Mouse (Mus musculus) liver, adult (tissue): Measurements from ENCODE around the gene Pigr.

Source experiments
- GATA4 ChIP-seq: IDR thresholded peaks from 2 replicates; pipeline ENCODE4 v1.6.1; 2014; ENCODE audit warnings: mild to moderate bottlenecking, low read length; ENCODE audit not compliant: insufficient replicate concordance

Pigr gene

GRCm38 (mm10) chr1:130819737-130820136, 6.7 kb upstream of the Pigr start:
- TF ChIP-seq GATA4, result no peak

GRCm38 (mm10) chr1:130820316-130821148, 6.0 kb upstream of the Pigr start:
- TF ChIP-seq GATA4, result no peak

GRCm38 (mm10) chr1:130821149-130821471, 5.4 kb upstream of the Pigr start:
- no peak for TF ChIP-seq GATA4

GRCm38 (mm10) chr1:130821911-130822625, 4.4 kb upstream of the Pigr start:
- TF ChIP-seq GATA4, result peak; percentile 83; the same call in 1 of the 2 replicates

- TF ChIP-seq GATA4, result no peak
Observed at GRCm38 (mm10) chr1:130828656-130829055, 2.2 kb downstream of the Pigr start.

GRCm38 (mm10) chr1:130829906-130830830, 3.7 kb downstream of the Pigr start:
- no peak for TF ChIP-seq GATA4

- TF ChIP-seq GATA4, result no peak
Observed at GRCm38 (mm10) chr1:130832230-130833149, 6.0 kb downstream of the Pigr start.

- no peak for TF ChIP-seq GATA4
Observed at GRCm38 (mm10) chr1:130835161-130835936, 8.9 kb downstream of the Pigr start.

- no peak for TF ChIP-seq GATA4
Observed at GRCm38 (mm10) chr1:130838288-130838687, 11.8 kb downstream of the Pigr start.

GRCm38 (mm10) chr1:130840599-130841379, 14.3 kb downstream of the Pigr start:
- TF ChIP-seq GATA4, result peak; percentile 83

- no peak for TF ChIP-seq GATA4
Observed at GRCm38 (mm10) chr1:130841621-130842020, 15.1 kb downstream of the Pigr start.

- TF ChIP-seq GATA4, result no peak
Observed at GRCm38 (mm10) chr1:130844516-130844915, 18.0 kb downstream of the Pigr start.
